Mouse (Mus musculus) limb, embryonic 14.5 days (tissue): ENCODE results near the gene Ap1s2. TPM values are rescaled to one million over a fixed set of nuclear protein-coding genes. Genes with fewer than 3 reads are reported as not detected.
A peak's percentile ranks its signal among the peaks of the same experiment; 100 is the strongest.

ENCODE experiments used
- ATAC-seq: fragments of 200-750 bp; cut with Nextera tagmentation; 2 replicates; pipeline ENCODE4 v1.8.0; 2017; ENCODE audit warnings: low read depth, moderate number of reproducible peaks, moderate TSS enrichment; ENCODE audit not compliant: low FRiP score
- DNase-seq: peaks from one replicate; pipeline ENCODE4 v3.0.0-alpha.2; 2015; ENCODE audit warnings: low spot score
- H3K27ac ChIP-seq: fragments of 300-500 bp; sonication (generic); replicated peaks from 2 replicates; pipeline ENCODE4 v1.5.1; 2014; ENCODE audit warnings: low read depth, mild to moderate bottlenecking, low read length, moderate library complexity, mixed read lengths
- H3K27me3 ChIP-seq: fragments of 300-500 bp; sonication (generic); 2 replicates; pipeline ENCODE4 v1.6.1; 2014; ENCODE audit warnings: low read length, mixed read lengths; ENCODE audit not compliant: control insufficient read depth, insufficient read depth
- H3K36me3 ChIP-seq: fragments of 300-500 bp; sonication (generic); 2 replicates; pipeline ENCODE4 v1.6.1; 2014; ENCODE audit warnings: mild to moderate bottlenecking, low read length, moderate library complexity, mixed read lengths; ENCODE audit not compliant: control insufficient read depth, insufficient read depth
- H3K4me1 ChIP-seq: fragments of 300-500 bp; sonication (generic); 2 replicates; pipeline ENCODE4 v1.6.1; 2014; ENCODE audit warnings: antibody characterized with exemption, low read length, mixed read lengths; ENCODE audit not compliant: control insufficient read depth, insufficient read depth
- H3K4me2 ChIP-seq: fragments of 300-500 bp; sonication (generic); replicated peaks from 2 replicates; pipeline ENCODE4 v1.6.1; 2014; ENCODE audit warnings: low read depth, mild to moderate bottlenecking, low read length, moderate library complexity; ENCODE audit not compliant: severe bottlenecking
- H3K4me3 ChIP-seq: fragments of 300-500 bp; sonication (generic); replicated peaks from 2 replicates; pipeline ENCODE4 v1.5.1; 2014; ENCODE audit warnings: low read length
- H3K9ac ChIP-seq: fragments of 300-500 bp; sonication (generic); 2 replicates; pipeline ENCODE4 v1.6.1; 2014; ENCODE audit warnings: mild to moderate bottlenecking, low read depth, low read length, moderate library complexity; ENCODE audit not compliant: severe bottlenecking
- H3K9me3 ChIP-seq: fragments of 300-500 bp; sonication (generic); 2 replicates; pipeline ENCODE4 v1.6.1; 2016; ENCODE audit warnings: low read length; ENCODE audit not compliant: control insufficient read depth
- POLR2A ChIP-seq: fragments of 200-500 bp; IDR thresholded peaks from 2 replicates; pipeline ENCODE4 v1.8.0; 2012; ENCODE audit warnings: inconsistent platforms, mild to moderate bottlenecking, moderate library complexity, borderline replicate concordance; ENCODE audit not compliant: insufficient read depth, insufficient read length; ENCODE audit errors: extremely low read depth
- WGBS: fragments of 180-500 bp; shearing (Covaris S2); extraction: QIAGEN DNeasy Blood & Tissue Kit; methylation state at CpG from one replicate; pipeline ENCODE4 v1.1.7; 2014; 5-methylcytosine and 5-hydroxymethylcytosine counted together
- polyA plus RNA-seq, 2 experiments: library from polyadenylated mRNA; depleted of rRNA in 1 of 2; stranded (reverse) in 1 of 2; unstranded in 1 of 2; fragments of >200 nt; fragmentation: Nextera tagmentation in 1 of 2; extraction: Ambion mirVana in 1 of 2; gene quantifications; 2 replicates each; pipeline versions ENCODE4 v1.2.1 to v1.2.3; 2012 to 2014

The Ap1s2 gene
- polyA plus RNA-seq, 2 experiments, result 22.7 to 33.3 TPM

DNA sequence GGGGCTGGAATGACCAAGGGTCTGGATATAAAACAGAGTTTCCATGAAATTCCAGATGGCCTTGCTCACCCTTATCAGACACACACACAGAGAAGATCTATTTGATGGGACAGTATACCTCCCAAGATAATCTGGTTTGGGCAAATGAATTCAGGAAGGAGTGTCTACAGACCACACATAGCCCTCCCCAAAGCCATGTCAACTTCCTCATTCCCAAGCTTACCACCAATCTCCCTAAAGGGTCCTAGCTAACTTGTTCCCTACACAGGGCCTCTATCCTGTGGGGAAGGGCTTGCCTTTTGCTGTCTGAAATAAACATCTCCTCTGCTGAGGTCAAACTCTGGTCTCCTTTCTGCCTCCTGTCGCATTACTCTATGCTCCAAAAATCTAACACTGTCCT is 72.3 kb downstream of the Ap1s2 start:
- H3K9me3 ChIP-seq, result no peaks in the 10 kb centered on the region
- no peaks in the 10 kb centered on the region for H3K4me1 ChIP-seq
- no peak overlapping the region for H3K4me2 ChIP-seq
- 100% methylated on average over 1 of the region's 1 CpGs for WGBS
- DNase-seq, result no peak
- H3K9ac ChIP-seq, result no peak overlapping the region
- no peak overlapping the region for H3K27ac ChIP-seq
- H3K36me3 ChIP-seq, result no peaks in the 10 kb centered on the region
- H3K4me3 ChIP-seq, result no peak overlapping the region
- ATAC-seq, result no peak
- H3K27me3 ChIP-seq, result no peaks in the 10 kb centered on the region
- TF ChIP-seq POLR2A, result no peak

DNA sequence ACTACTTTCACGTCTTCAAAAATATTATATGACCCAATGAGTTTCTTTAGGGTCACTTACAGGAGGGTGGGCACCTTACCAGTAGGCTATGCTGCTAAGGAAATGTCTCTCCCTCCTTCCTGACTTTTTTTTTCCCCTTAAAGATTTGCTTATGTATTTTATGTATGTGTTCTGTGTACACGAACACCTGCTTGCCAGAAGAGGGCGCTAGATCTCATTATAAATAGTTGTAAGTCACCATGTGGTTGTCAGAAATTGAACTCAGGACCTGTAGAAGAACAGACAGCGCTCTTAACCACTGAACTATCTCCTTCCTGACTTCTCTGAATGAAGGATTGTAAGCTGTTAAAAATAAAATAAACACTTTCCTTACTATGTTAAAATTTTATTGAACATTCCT is 72.7 kb downstream of the Ap1s2 start:
- no peak overlapping the region for H3K9ac ChIP-seq
- H3K4me2 ChIP-seq, result no peak overlapping the region
- no peaks in the 10 kb centered on the region for H3K9me3 ChIP-seq
- H3K4me1 ChIP-seq, result no peaks in the 10 kb centered on the region
- no peak for TF ChIP-seq POLR2A
- DNase-seq, result no peak
- H3K4me3 ChIP-seq, result no peak overlapping the region
- ATAC-seq, result no peak
- no peak overlapping the region for H3K27ac ChIP-seq
- 53% methylated on average over 4 of the region's 4 CpGs for WGBS
- H3K36me3 ChIP-seq, result no peaks in the 10 kb centered on the region
- H3K27me3 ChIP-seq, result no peaks in the 10 kb centered on the region

DNA sequence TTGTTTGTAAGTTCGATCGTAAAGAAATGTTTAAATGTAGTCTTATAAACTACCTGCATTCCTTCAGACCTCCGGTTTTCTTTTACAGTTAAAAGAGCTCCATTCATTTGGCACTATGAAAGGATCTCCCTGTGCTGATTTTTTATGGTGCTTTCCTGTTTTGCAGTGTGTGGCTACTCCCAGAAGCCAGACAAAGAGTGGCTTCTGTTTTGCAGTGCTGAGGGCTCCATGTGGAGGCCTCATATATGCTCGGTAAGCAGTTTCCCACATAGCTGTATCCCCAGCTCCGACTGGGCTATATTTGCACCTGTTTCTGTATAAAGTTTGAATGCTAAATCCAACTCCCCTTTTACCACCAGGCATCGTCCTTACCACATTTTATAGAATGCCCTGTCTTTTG is 73.3 kb downstream of the Ap1s2 start:
- Histone ChIP-seq H3K9me3 (no peaks in the 10 kb centered on the region), H3K27me3 (no peaks in the 10 kb centered on the region), H3K9ac (no peak overlapping the region), H3K4me3 (no peak overlapping the region), H3K4me2 (no peak overlapping the region), H3K36me3 (no peaks in the 10 kb centered on the region), H3K27ac (no peak overlapping the region), H3K4me1 (no peaks in the 10 kb centered on the region)
- 49% methylated on average over 6 of the region's 6 CpGs for WGBS
- no peak for DNase-seq
- peak; percentile 34; the same call in 1 of the 2 replicates for ATAC-seq
- TF ChIP-seq POLR2A, result no peak

Other genes starting within 250 kb of the Ap1s2 start
- 0.28 and 0.42 TPM in 2 replicates for gene Rnf138rt1, start 147.7 kb upstream of the Ap1s2 start, polyA plus RNA-seq (2012; rRNA removed)
- gene Rnf138rt1, start 147.7 kb upstream of the Ap1s2 start, polyA plus RNA-seq (2014; fragmentation: Nextera tagmentation; extraction: Ambion mirVana), result not detected in 2 replicates
- 25.4 and 41.6 TPM in 2 replicates for gene Zrsr2, start 49.6 kb downstream of the Ap1s2 start, polyA plus RNA-seq (2012; rRNA removed)
- gene Zrsr2, start 49.6 kb downstream of the Ap1s2 start, polyA plus RNA-seq (2014; fragmentation: Nextera tagmentation; extraction: Ambion mirVana), result 44.1 and 48.9 TPM in 2 replicates
- 1.1 and 1.2 TPM in 2 replicates for gene Car5b, start 119.0 kb downstream of the Ap1s2 start, polyA plus RNA-seq (2012; rRNA removed)
- gene Car5b, start 119.0 kb downstream of the Ap1s2 start, polyA plus RNA-seq (2014; fragmentation: Nextera tagmentation; extraction: Ambion mirVana), result 0.62 and 0.96 TPM in 2 replicates
- 19.8 and 23.3 TPM in 2 replicates for gene Siah1b, start 167.5 kb downstream of the Ap1s2 start, polyA plus RNA-seq (2012; rRNA removed)
- gene Siah1b, start 167.5 kb downstream of the Ap1s2 start, polyA plus RNA-seq (2014; fragmentation: Nextera tagmentation; extraction: Ambion mirVana), result 20.1 and 24.2 TPM in 2 replicates
- 0.05 and 0.10 TPM in 2 replicates for gene Cltrn, start 179.8 kb downstream of the Ap1s2 start, polyA plus RNA-seq (2012; rRNA removed)
- gene Cltrn, start 179.8 kb downstream of the Ap1s2 start, polyA plus RNA-seq (2014; fragmentation: Nextera tagmentation; extraction: Ambion mirVana), result 0.15 and 0.21 TPM in 2 replicates
- gene Ace2, start 230.3 kb downstream of the Ap1s2 start, polyA plus RNA-seq (2012; rRNA removed), result 1.7 and 2.4 TPM in 2 replicates
- 3.7 and 6.2 TPM in 2 replicates for gene Ace2, start 230.3 kb downstream of the Ap1s2 start, polyA plus RNA-seq (2014; fragmentation: Nextera tagmentation; extraction: Ambion mirVana)